Comparison of ENCODE assay signal across 14 mouse cellular contexts in genomic region chr8:48659226-48659625, GRCm38 (mm10).
"Had no signal": no experiment of that assay in that cellular context is flagged by ENCODE, and none has a peak within 500 bp of the region (broad histone marks: within the 10 kb centered on the region; RNA-seq: fewer than 3 reads in every experiment).

No protein-coding gene starts in this region.

- ATAC-seq: midbrain, embryonic 13.5 days; midbrain, embryonic 16.5 days had no signal

- H3K4me2 ChIP-seq: midbrain, embryonic 13.5 days; neural tube, embryonic 12.5 days; stomach, embryonic 15.5 days had no signal

- H3K27ac ChIP-seq: liver, embryonic 14.5 days; midbrain, embryonic 10.5 days; midbrain, embryonic 13.5 days; neural tube, embryonic 12.5 days; stomach, embryonic 15.5 days had no signal

- H3K36me3 ChIP-seq: midbrain, embryonic 13.5 days; neural tube, embryonic 12.5 days; stomach, embryonic 15.5 days had no signal

- DNase-seq: lung, adult 18-20 months; lung, postnatal 10 days; lung, postnatal 4 days; right cerebral cortex, postnatal 14 days; thymus, adult 18-20 months; thymus, postnatal 14 days; thymus, postnatal 36 days had no signal

- H3K27me3 ChIP-seq: midbrain, embryonic 13.5 days; neural tube, embryonic 12.5 days; stomach, embryonic 15.5 days had no signal

- H3K4me1 ChIP-seq: neural tube, embryonic 12.5 days; stomach, embryonic 15.5 days had no signal

- H3K9me3 ChIP-seq: midbrain, embryonic 10.5 days; midbrain, embryonic 13.5 days; neural tube, embryonic 12.5 days; stomach, embryonic 15.5 days had no signal

- H3K4me3 ChIP-seq: midbrain, embryonic 10.5 days; midbrain, embryonic 13.5 days; myocyte; neural tube, embryonic 12.5 days; stomach, embryonic 15.5 days had no signal

- H3K9ac ChIP-seq: liver, embryonic 14.5 days; midbrain, embryonic 13.5 days; neural tube, embryonic 12.5 days; stomach, embryonic 15.5 days had no signal
